Mouse (Mus musculus) hindbrain, postnatal 0 days (tissue): ENCODE results near the gene Susd6. TPM values are rescaled to one million over a fixed set of nuclear protein-coding genes. Genes with fewer than 3 reads are reported as not detected.

ENCODE experiments used
- ATAC-seq: fragments of 200-750 bp; cut with Nextera tagmentation; 2 replicates; pipeline ENCODE4 v1.8.0; 2017; ENCODE audit warnings: mild to moderate bottlenecking, moderate TSS enrichment, moderate library complexity
- DNase-seq: peaks from one replicate; pipeline ENCODE4 v3.0.0-alpha.2; 2015; ENCODE audit warnings: low spot score
- H3K27ac ChIP-seq: fragments of 300-500 bp; sonication (generic); 2 replicates; pipeline ENCODE4 v1.5.1; 2014; ENCODE audit warnings: mild to moderate bottlenecking
- H3K27me3 ChIP-seq: fragments of 300-500 bp; sonication (generic); 2 replicates; pipeline ENCODE4 v1.6.1; 2014; ENCODE audit warnings: low read length, mixed read lengths; ENCODE audit not compliant: insufficient read depth
- H3K36me3 ChIP-seq: fragments of 300-500 bp; sonication (generic); 2 replicates; pipeline ENCODE4 v1.6.1; 2014; ENCODE audit warnings: low read length, mixed read lengths; ENCODE audit not compliant: insufficient read depth
- H3K4me1 ChIP-seq: fragments of 300-500 bp; sonication (generic); 2 replicates; pipeline ENCODE4 v1.6.1; 2014; ENCODE audit warnings: antibody characterized with exemption, low read length, mixed read lengths; ENCODE audit not compliant: insufficient read depth
- H3K4me2 ChIP-seq: fragments of 300-500 bp; sonication (generic); 2 replicates; pipeline ENCODE4 v1.6.1; 2014; ENCODE audit warnings: low read depth, mild to moderate bottlenecking, low read length, moderate library complexity, mixed read lengths
- H3K4me3 ChIP-seq: fragments of 300-500 bp; sonication (generic); 2 replicates; pipeline ENCODE4 v1.5.1; 2014; ENCODE audit warnings: low read length
- H3K9ac ChIP-seq: fragments of 300-500 bp; sonication (generic); replicated peaks from 2 replicates; pipeline ENCODE4 v1.6.1; 2014; ENCODE audit warnings: mild to moderate bottlenecking, low read length, moderate library complexity, mixed read lengths
- H3K9me3 ChIP-seq: fragments of 300-500 bp; sonication (generic); 2 replicates; pipeline ENCODE4 v1.6.1; 2016; ENCODE audit warnings: low read length, mixed read lengths
- CTCF ChIP-seq: IDR thresholded peaks from 2 replicates; pipeline ENCODE4 v1.5.1; 2016; ENCODE audit warnings: antibody characterized with exemption, control low read depth, low read depth
- WGBS: fragments of 180-500 bp; shearing (Covaris S2); extraction: QIAGEN DNeasy Blood & Tissue Kit; methylation state at CpG from one replicate; pipeline ENCODE4 v1.1.7; 2014; 5-methylcytosine and 5-hydroxymethylcytosine counted together
- polyA plus RNA-seq: library from polyadenylated mRNA; unstranded; fragments of >200 nt; fragmentation: Nextera tagmentation; extraction: Ambion mirVana; gene quantifications from 2 replicates; pipeline ENCODE4 v1.2.1, GENCODE M21; 2015
- total RNA-seq: library from RNA; depleted of rRNA; stranded (reverse); fragments of >200 nt; gene quantifications from 2 replicates; pipeline ENCODE4 v1.2.3, GENCODE M21; 2014

Gene Susd6
- total and polyA plus RNA-seq, 2 experiments from 2014 or later = 9.2 to 26.3 TPM

DNA sequence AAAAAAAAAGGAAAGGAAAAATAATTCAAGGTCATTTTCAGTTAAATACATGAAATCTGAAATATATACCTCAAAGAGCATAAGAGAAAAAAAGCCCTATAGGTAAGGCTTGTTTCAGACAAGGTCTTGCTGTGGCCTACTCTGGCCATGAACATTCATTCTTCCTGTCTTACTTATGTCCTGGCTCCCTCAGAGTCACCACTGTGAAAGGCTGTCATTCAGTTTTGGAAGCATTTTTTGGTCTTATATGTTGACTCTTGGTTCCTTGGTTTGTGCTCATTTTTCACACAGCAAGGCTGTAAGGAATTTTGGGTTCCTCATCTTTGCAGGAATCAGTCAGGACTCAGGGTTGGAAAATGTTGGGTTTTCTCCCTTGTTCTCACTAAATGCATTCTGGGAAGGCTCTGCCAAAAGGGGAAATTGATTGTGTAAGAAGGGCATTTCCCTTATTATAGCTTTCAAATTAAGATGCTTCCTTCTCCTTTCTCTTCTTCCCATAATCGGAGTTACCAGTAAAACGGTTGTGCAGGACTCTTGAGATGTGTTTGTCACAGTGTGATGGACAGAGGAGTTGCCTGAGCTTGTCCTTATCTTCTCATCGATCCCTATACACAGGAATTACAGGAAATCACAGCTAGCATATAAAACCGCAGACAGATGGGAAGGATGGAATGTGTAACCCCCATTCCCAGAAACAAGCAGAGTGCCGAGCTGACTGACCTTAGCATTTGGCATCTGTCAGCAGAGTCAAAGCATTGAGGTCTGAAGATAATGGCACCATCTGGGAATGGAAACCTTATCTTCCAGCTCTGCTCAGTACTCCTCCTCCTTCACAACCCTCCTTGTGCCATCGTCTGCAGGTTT, 21.6 kb downstream of the Susd6 start:
- no peak for TF ChIP-seq CTCF
- 45% methylated on average over 6 of the region's 6 CpGs for WGBS
- H3K4me2 ChIP-seq = no peak overlapping the region
- H3K27me3 ChIP-seq = no peaks in the 10 kb centered on the region
- H3K9me3 ChIP-seq = no peaks in the 10 kb centered on the region
- H3K4me3 ChIP-seq = no peak overlapping the region
- H3K36me3 ChIP-seq = no peaks in the 10 kb centered on the region
- H3K9ac ChIP-seq = no peak overlapping the region
- peaks cover 12% of the 10 kb centered on the region; the same call in 1 of the 2 replicates for H3K4me1 ChIP-seq
- peak overlapping the region; percentile 12; the same call in 1 of the 2 replicates for H3K27ac ChIP-seq
- DNase-seq (no peak), ATAC-seq (no peak)

DNA sequence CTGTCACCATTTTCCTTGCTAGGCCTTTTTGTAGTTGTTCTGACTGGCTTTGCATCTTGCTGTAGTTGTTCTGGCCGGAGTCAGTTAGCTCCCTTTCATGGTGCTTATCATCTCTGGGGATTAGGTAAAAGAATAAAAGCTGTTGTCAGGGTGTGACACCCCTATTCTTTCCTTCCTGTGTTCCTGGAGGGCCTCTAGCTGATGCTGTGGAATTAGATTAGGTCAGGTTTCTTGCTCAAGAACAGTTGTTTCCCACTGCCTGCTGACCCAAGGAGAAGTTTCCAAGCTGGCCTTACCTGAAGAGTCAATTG, 22.2 kb downstream of the Susd6 start:
- no peak for DNase-seq
- Histone ChIP-seq H3K4me1 (peaks cover 12% of the 10 kb centered on the region; the same call in 1 of the 2 replicates), H3K4me2 (no peak overlapping the region), H3K36me3 (no peaks in the 10 kb centered on the region), H3K4me3 (no peak overlapping the region), H3K9ac (no peak overlapping the region), H3K27ac (peak overlapping the region; percentile 12; the same call in 1 of the 2 replicates), H3K27me3 (no peaks in the 10 kb centered on the region), H3K9me3 (no peaks in the 10 kb centered on the region)
- 70% methylated on average over 1 of the region's 1 CpGs for WGBS
- ATAC-seq = no peak
- TF ChIP-seq CTCF = no peak

DNA sequence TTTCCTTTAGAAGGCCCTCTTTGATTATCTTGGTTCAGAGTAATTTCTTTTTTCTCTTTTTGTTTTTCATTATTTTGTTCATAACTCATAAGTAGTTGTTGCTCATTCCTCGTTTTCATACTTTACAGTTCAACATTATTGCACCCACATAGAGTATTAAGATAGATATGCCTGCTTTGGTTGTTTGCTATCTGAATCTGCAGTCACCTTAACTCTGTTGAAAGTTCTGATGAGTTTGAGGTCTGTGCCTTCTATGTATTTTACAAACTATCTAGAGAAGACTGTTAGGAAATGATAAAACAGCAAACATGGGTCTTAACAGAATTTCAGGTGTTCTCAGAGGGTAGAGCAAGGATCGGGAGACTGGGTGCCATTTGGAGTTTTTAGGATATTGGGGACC, 23.1 kb downstream of the Susd6 start:
- 91% methylated on average over 2 of the region's 2 CpGs for WGBS

DNA sequence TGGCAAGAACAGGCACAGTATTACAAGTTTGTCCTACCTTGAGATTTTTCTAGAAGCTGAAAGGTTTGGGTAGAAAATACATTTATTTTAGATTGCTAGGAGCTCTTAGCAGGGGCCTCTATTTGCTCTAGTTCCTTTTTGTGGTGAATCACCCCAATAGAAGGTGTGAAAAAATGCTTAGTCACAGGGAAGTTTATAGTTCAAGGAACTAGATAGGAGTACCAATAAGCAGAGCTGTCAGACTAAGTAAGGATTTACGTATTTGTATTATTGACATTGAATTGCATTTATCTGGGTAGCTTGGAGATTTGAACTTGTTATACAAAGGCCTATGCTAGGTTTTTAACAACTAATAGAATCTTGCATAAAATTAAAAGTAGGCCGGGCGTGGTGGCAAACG, 23.6 kb downstream of the Susd6 start:
- peaks cover 12% of the 10 kb centered on the region; the same call in 1 of the 2 replicates for H3K4me1 ChIP-seq
- no peak for TF ChIP-seq CTCF
- H3K4me3 ChIP-seq = no peak overlapping the region
- no peak for ATAC-seq
- no peaks in the 10 kb centered on the region for H3K9me3 ChIP-seq
- DNase-seq = no peak
- WGBS = 98% methylated on average over 4 of the region's 4 CpGs
- H3K27me3 ChIP-seq = no peaks in the 10 kb centered on the region
- H3K9ac ChIP-seq = no peak overlapping the region
- H3K27ac ChIP-seq = no peak overlapping the region
- no peak overlapping the region for H3K4me2 ChIP-seq
- no peaks in the 10 kb centered on the region for H3K36me3 ChIP-seq

More for the DNA sequence above, 23.1 kb downstream of the Susd6 start:
- H3K4me2 ChIP-seq = no peak overlapping the region
- no peaks in the 10 kb centered on the region for H3K27me3 ChIP-seq
- ATAC-seq = no peak
- DNase-seq = no peak
- no peaks in the 10 kb centered on the region for H3K36me3 ChIP-seq
- no peak overlapping the region for H3K4me3 ChIP-seq
- no peak overlapping the region for H3K27ac ChIP-seq
- H3K9ac ChIP-seq = no peak overlapping the region
- no peak for TF ChIP-seq CTCF
- H3K4me1 ChIP-seq = peaks cover 12% of the 10 kb centered on the region; the same call in 1 of the 2 replicates
- H3K9me3 ChIP-seq = no peaks in the 10 kb centered on the region

DNA sequence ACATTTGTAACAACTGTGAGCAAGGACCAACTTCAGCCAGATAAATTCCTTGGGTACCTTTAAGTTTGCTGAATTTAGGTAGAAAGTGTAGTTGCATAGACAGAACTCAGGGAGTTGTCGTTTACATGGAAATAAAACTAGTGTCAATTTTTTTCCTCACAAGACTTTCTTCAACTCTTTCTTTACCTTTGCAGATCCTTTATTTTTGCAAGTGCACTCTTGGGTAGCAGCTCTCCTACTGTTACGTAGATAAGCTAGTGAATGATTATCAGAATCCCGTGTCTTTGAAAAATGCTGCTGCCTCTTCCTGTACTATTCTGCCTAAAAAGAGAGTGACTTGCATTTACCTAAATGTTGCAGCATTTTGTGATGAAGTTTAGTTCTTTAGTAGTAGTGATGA, 24.2 kb downstream of the Susd6 start:
- WGBS = 70% methylated on average over 3 of the region's 3 CpGs
- no peak for DNase-seq
- no peak overlapping the region for H3K9ac ChIP-seq
- no peaks in the 10 kb centered on the region for H3K36me3 ChIP-seq
- no peak for ATAC-seq
- H3K27me3 ChIP-seq = no peaks in the 10 kb centered on the region
- H3K4me3 ChIP-seq = no peak overlapping the region
- no peaks in the 10 kb centered on the region for H3K9me3 ChIP-seq
- no peak overlapping the region for H3K27ac ChIP-seq
- H3K4me2 ChIP-seq = no peak overlapping the region
- peaks cover 12% of the 10 kb centered on the region; the same call in 1 of the 2 replicates for H3K4me1 ChIP-seq
- no peak for TF ChIP-seq CTCF

DNA sequence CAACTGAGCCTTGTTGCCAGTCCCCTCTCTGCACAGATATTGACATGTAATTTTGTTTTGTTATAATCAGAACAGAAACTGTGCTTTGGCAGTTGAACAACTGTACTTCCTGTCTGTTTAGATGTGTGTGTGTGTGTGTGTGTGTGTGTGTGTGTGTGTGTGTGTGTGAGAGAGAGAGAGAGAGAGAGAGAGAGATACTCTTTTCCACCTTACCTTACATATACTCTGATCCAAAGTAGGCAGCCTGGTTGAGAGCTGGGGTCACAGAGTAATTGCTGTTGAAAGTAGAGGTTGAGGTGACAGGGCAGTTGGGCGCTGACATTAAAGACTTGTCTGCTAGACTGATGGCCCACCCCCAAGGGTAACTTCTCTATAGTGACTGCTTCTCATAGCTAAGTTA, 25.0 kb downstream of the Susd6 start:
- DNase-seq (no peak), ATAC-seq (no peak)
- Histone ChIP-seq H3K4me2 (no peak overlapping the region), H3K27ac (peak overlapping the region; percentile 56; the same call in 1 of the 2 replicates), H3K27me3 (no peaks in the 10 kb centered on the region), H3K9me3 (no peaks in the 10 kb centered on the region), H3K36me3 (no peaks in the 10 kb centered on the region), H3K4me3 (no peak overlapping the region), H3K4me1 (peaks cover 12% of the 10 kb centered on the region; the same call in 1 of the 2 replicates), H3K9ac (no peak overlapping the region)
- no peak for TF ChIP-seq CTCF
- 68% methylated on average over 1 of the region's 1 CpGs for WGBS

DNA sequence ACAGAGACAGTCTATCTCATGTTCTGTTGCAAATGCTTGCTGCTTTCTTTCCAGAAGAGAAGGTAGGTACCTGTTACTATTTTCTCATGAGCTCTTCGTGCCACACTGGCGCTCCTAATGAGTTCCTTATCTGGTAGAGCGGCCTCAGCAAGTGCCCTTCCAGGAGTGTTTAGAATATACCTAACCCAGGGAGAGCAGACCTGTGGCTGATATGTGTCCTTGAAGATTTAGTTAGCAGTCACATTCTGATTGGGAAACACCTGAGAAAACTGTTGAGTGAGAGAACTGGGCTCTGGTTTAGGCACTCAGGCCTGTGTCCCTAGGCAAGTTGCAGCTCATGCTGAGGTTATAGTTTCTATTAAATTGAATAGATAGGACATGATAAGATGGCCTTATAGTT, 25.6 kb downstream of the Susd6 start:
- H3K36me3 ChIP-seq = no peaks in the 10 kb centered on the region
- H3K27ac ChIP-seq = peak overlapping the region; percentile 56; the same call in 1 of the 2 replicates
- no peaks in the 10 kb centered on the region for H3K27me3 ChIP-seq
- 79% methylated on average over 3 of the region's 3 CpGs for WGBS
- H3K9ac ChIP-seq = no peak overlapping the region
- ATAC-seq (no peak), DNase-seq (no peak)
- no peak overlapping the region for H3K4me3 ChIP-seq
- H3K9me3 ChIP-seq = no peaks in the 10 kb centered on the region
- no peak overlapping the region for H3K4me2 ChIP-seq
- no peak for TF ChIP-seq CTCF
- H3K4me1 ChIP-seq = peaks cover 12% of the 10 kb centered on the region; the same call in 1 of the 2 replicates
